Mouse (Mus musculus) midbrain, embryonic 14.5 days (tissue): ENCODE measurements around the gene E130308A19Rik. TPM values are rescaled to one million over a fixed set of nuclear protein-coding genes. Genes with fewer than 3 reads are reported as not detected.
A peak's percentile ranks its signal among the peaks of the same experiment; 100 is the strongest.

Source experiments
- ATAC-seq: fragments of 200-750 bp; cut with Nextera tagmentation; 2 replicates; pipeline ENCODE4 v1.8.0; 2017; ENCODE audit warnings: moderate number of reproducible peaks, moderate library complexity; ENCODE audit not compliant: low FRiP score, low TSS enrichment
- DNase-seq: peaks from one replicate; pipeline ENCODE4 v3.0.0-alpha.2; 2015
- H3K27ac ChIP-seq: fragments of 300-500 bp; sonication (generic); replicated peaks from 2 replicates; pipeline ENCODE4 v1.5.1; 2014; ENCODE audit warnings: mild to moderate bottlenecking, low read depth, low read length, moderate library complexity
- H3K27me3 ChIP-seq: fragments of 300-500 bp; sonication (generic); 2 replicates; pipeline ENCODE4 v1.6.1; 2014; ENCODE audit warnings: low read length, control low read depth, mixed read lengths; ENCODE audit not compliant: control insufficient read depth, insufficient read depth
- H3K36me3 ChIP-seq: fragments of 300-500 bp; sonication (generic); 2 replicates; pipeline ENCODE4 v1.6.1; 2014; ENCODE audit warnings: low read length, control low read depth; ENCODE audit not compliant: control insufficient read depth, insufficient read depth
- H3K4me1 ChIP-seq: fragments of 300-500 bp; sonication (generic); 2 replicates; pipeline ENCODE4 v1.6.1; 2014; ENCODE audit warnings: mild to moderate bottlenecking, antibody characterized with exemption, low read length, control low read depth; ENCODE audit not compliant: control insufficient read depth, insufficient read depth
- H3K4me2 ChIP-seq: fragments of 300-500 bp; sonication (generic); 2 replicates; pipeline ENCODE4 v1.6.1; 2014; ENCODE audit warnings: mild to moderate bottlenecking, low read length, moderate library complexity
- H3K4me3 ChIP-seq: fragments of 300-500 bp; sonication (generic); replicated peaks from 2 replicates; pipeline ENCODE4 v1.5.1; 2014; ENCODE audit warnings: low read depth, low read length
- H3K9ac ChIP-seq: fragments of 300-500 bp; sonication (generic); replicated peaks from 2 replicates; pipeline ENCODE4 v1.6.1; 2014; ENCODE audit warnings: mild to moderate bottlenecking, low read length, moderate library complexity
- H3K9me3 ChIP-seq: fragments of 300-500 bp; sonication (generic); 2 replicates; pipeline ENCODE4 v1.6.1; 2016; ENCODE audit warnings: low read length, control low read depth, mixed read lengths; ENCODE audit not compliant: control insufficient read depth
- WGBS: fragments of 180-500 bp; shearing (Covaris S2); extraction: QIAGEN DNeasy Blood & Tissue Kit; methylation state at CpG from one replicate; pipeline ENCODE4 v1.1.7; 2014; 5-methylcytosine and 5-hydroxymethylcytosine counted together
- polyA plus RNA-seq: library from polyadenylated mRNA; unstranded; fragments of >200 nt; fragmentation: Nextera tagmentation; extraction: Ambion mirVana; gene quantifications from 2 replicates; pipeline ENCODE4 v1.2.1, GENCODE M21; 2014

The E130308A19Rik gene
- polyA plus RNA-seq, 1 experiment from 2014 or later = 62.2 TPM

- Histone ChIP-seq H3K27me3 (no peaks in the 10 kb centered on the region), H3K9me3 (no peaks in the 10 kb centered on the region), H3K36me3 (no peaks in the 10 kb centered on the region), H3K4me3 (no peak overlapping the region), H3K4me1 (no peaks in the 10 kb centered on the region), H3K9ac (no peak overlapping the region), H3K4me2 (no peak overlapping the region), H3K27ac (no peak overlapping the region)
- over 99% methylated on average over 4 of the region's 4 CpGs for WGBS
- DNase-seq (no peak), ATAC-seq (no peak)
These were observed 113.3 kb downstream of the E130308A19Rik start for GRCm38 (mm10) chr4:59739321-59739720.

DNA sequence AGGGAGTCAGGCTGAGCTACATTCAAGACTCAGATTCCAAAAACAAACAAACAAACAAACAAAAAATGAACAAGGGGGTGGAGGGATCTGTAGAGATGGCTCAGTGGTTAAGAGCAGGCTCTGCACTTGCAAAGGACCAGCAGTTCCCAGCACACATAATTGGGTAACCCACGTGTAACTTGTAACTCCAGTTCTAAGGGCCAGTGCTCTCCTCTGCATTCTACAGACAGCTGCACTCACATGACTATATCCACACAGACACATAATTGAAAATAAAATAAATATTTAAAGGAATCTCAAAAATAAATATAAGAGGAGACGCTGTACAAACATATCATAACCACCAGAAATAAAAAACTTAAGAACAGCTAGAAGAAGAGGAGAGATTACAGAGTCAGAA lies 113.9 kb downstream of the E130308A19Rik start:
- Histone ChIP-seq H3K4me1 (no peaks in the 10 kb centered on the region), H3K9ac (no peak overlapping the region), H3K9me3 (no peaks in the 10 kb centered on the region), H3K36me3 (no peaks in the 10 kb centered on the region), H3K4me3 (no peak overlapping the region), H3K27ac (no peak overlapping the region), H3K4me2 (no peak overlapping the region), H3K27me3 (no peaks in the 10 kb centered on the region)
- no peak for ATAC-seq
- WGBS = 92% methylated on average over 2 of the region's 2 CpGs
- no peak for DNase-seq

DNA sequence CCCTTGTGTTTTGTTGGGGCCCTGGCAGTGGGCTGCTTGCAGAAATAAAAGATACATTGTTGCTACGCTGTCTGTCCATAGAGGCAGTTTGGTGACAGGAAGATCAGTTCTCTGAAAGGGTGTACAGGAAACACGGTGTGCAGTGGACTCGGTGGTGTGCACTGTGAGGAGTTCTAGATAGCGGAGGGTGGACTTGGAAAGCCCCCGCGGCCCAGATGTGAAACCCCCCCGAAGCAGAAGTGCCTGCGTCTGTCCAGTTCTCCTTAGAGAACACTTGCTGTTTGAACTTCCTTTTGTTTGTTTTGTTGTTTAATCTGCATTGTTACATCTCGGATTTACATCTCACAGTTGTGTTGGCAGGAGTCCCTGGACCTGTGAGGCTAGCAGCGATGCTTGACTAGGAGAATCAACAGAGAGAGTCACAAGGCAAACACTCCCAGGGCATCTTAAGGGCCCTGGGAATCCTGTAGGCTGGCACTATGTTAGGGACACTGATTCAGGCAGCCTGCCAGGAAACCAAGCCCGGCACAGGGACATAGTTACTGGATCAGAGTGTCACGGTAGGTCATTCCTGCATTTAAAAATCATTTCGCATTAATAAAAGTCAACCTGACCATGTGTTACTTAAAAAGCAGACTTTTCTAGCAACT lies 127.6 kb downstream of the E130308A19Rik start:
- Histone ChIP-seq H3K4me2 (no peak overlapping the region), H3K36me3 (peaks cover 9% of the 10 kb centered on the region), H3K9ac (no peak overlapping the region), H3K9me3 (no peaks in the 10 kb centered on the region), H3K27ac (no peak overlapping the region), H3K4me3 (no peak overlapping the region), H3K27me3 (no peaks in the 10 kb centered on the region), H3K4me1 (no peaks in the 10 kb centered on the region)
- ATAC-seq = no peak
- WGBS = 64% methylated on average over 13 of the region's 13 CpGs
- DNase-seq = peak; percentile 19

GRCm38 (mm10) chr4:59756332-59757082 lies 130.5 kb downstream of the E130308A19Rik start:
- ATAC-seq = no peak
- no peak overlapping the region for H3K4me2 ChIP-seq
- H3K4me1 ChIP-seq = no peaks in the 10 kb centered on the region
- H3K36me3 ChIP-seq = peaks cover 9% of the 10 kb centered on the region
- 85% methylated on average over 9 of the region's 9 CpGs for WGBS
- H3K4me3 ChIP-seq = no peak overlapping the region
- no peak overlapping the region for H3K27ac ChIP-seq
- no peaks in the 10 kb centered on the region for H3K27me3 ChIP-seq
- no peak overlapping the region for H3K9ac ChIP-seq
- no peaks in the 10 kb centered on the region for H3K9me3 ChIP-seq
- DNase-seq = no peak

GRCm38 (mm10) chr4:59757452-59758435 lies 131.7 kb downstream of the E130308A19Rik start:
- 84% methylated on average over 12 of the region's 12 CpGs for WGBS
- Histone ChIP-seq H3K4me2 (no peak overlapping the region), H3K27ac (no peak overlapping the region), H3K9ac (no peak overlapping the region), H3K9me3 (no peaks in the 10 kb centered on the region), H3K27me3 (no peaks in the 10 kb centered on the region), H3K4me1 (no peaks in the 10 kb centered on the region), H3K4me3 (no peak overlapping the region), H3K36me3 (peaks cover 2% of the 10 kb centered on the region)
- ATAC-seq (no peak), DNase-seq (no peak)

GRCm38 (mm10) chr4:59760016-59760415 lies 134.0 kb downstream of the E130308A19Rik start:
- no peaks in the 10 kb centered on the region for H3K4me1 ChIP-seq
- H3K27me3 ChIP-seq = no peaks in the 10 kb centered on the region
- no peak for DNase-seq
- no peak overlapping the region for H3K27ac ChIP-seq
- 79% methylated on average over 4 of the region's 4 CpGs for WGBS
- H3K9ac ChIP-seq = no peak overlapping the region
- no peaks in the 10 kb centered on the region for H3K9me3 ChIP-seq
- no peak overlapping the region for H3K4me2 ChIP-seq
- H3K4me3 ChIP-seq = no peak overlapping the region
- H3K36me3 ChIP-seq = no peaks in the 10 kb centered on the region
- no peak for ATAC-seq

DNA sequence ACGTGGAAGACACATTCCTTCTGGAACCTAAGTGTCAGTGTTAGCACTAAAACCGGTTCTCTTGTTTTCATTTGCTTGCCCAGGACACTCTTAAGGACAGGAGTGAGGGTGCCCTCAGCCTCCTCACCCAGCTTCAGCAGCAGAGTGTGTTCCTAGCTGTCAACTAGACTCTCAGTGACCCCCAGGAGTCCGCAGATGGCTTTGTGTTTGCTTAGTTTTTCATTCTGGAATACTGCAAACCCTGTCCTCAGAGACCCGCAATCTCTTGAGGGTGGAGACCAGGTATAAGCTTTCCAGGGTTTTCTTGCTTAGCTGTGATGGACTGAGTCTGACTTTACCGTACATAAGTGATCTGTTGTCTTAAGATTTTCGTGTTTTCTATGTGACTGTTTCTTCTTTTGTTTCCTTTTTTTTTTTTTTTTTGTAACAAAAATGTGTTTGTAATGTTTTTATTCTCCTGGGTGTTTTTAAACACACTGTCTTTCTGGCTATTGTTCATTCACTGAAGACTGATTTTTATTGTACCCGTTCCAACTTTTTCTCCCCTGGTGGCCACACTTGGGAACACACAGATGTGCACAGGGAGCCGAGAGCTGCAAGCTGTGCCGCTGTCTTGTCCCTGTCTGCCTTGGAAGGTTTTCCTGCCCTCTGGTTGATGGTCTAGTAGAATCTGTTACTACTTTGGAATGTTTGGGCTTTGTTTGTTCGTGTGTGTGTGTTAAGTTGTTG lies 134.8 kb downstream of the E130308A19Rik start:
- WGBS = 62% methylated on average over 10 of the region's 10 CpGs
- H3K4me1 ChIP-seq = no peaks in the 10 kb centered on the region
- no peak for ATAC-seq
- H3K36me3 ChIP-seq = no peaks in the 10 kb centered on the region
- no peaks in the 10 kb centered on the region for H3K9me3 ChIP-seq
- no peak overlapping the region for H3K4me3 ChIP-seq
- H3K4me2 ChIP-seq = no peak overlapping the region
- peak; percentile 58 for DNase-seq
- no peak overlapping the region for H3K9ac ChIP-seq
- no peak overlapping the region for H3K27ac ChIP-seq
- H3K27me3 ChIP-seq = no peaks in the 10 kb centered on the region

- Histone ChIP-seq H3K9me3 (no peaks in the 10 kb centered on the region), H3K27me3 (no peaks in the 10 kb centered on the region), H3K4me3 (no peak overlapping the region), H3K4me2 (no peak overlapping the region), H3K36me3 (no peaks in the 10 kb centered on the region), H3K4me1 (no peaks in the 10 kb centered on the region), H3K9ac (no peak overlapping the region), H3K27ac (no peak overlapping the region)
- DNase-seq (no peak), ATAC-seq (no peak)
- WGBS = 89% methylated on average over 4 of the region's 4 CpGs
These were observed 135.3 kb downstream of the E130308A19Rik start for GRCm38 (mm10) chr4:59761365-59761729.
